Mouse (Mus musculus): ENCODE measurements around the gene Hps3. TPM values are rescaled to one million over a fixed set of nuclear protein-coding genes. Genes with fewer than 3 reads are reported as not detected.

The Hps3 gene
- polyA plus RNA-seq, 1 experiment from 2014 or later = 9.1 TPM

GRCm38 (mm10) chr3:20004422-20004821, 30.7 kb downstream of the Hps3 start:
- Histone ChIP-seq H3K9ac (no peak overlapping the region), H3K27me3 (no peaks in the 10 kb centered on the region), H3K36me3 (peaks cover 18% of the 10 kb centered on the region), H3K4me3 (no peak overlapping the region), H3K4me1 (replicated peaks) (no peaks in the 10 kb centered on the region), H3K4me2 (no peak overlapping the region), H3K9me3 (replicated peaks) (no peaks in the 10 kb centered on the region), H3K27ac (no peak overlapping the region)
- WGBS = 83% methylated on average over 8 of the region's 8 CpGs
- no peak for ATAC-seq (replicated peaks; ENCODE audit: insufficient number of reproducible peaks, insufficient read depth, low FRiP score, low read depth)

- H3K27me3 ChIP-seq = no peaks in the 10 kb centered on the region
- no peak for ATAC-seq (replicated peaks; ENCODE audit: insufficient number of reproducible peaks, insufficient read depth, low FRiP score, low read depth)
- peaks cover 17% of the 10 kb centered on the region for H3K36me3 ChIP-seq
- H3K4me2 ChIP-seq = no peak overlapping the region
- H3K9ac ChIP-seq = no peak overlapping the region
- H3K9me3 ChIP-seq (replicated peaks) = no peaks in the 10 kb centered on the region
- 72% methylated on average over 5 of the region's 5 CpGs for WGBS
- no peak overlapping the region for H3K4me3 ChIP-seq
- no peaks in the 10 kb centered on the region for H3K4me1 ChIP-seq (replicated peaks)
- H3K27ac ChIP-seq = no peak overlapping the region
These were observed 32.3 kb downstream of the Hps3 start for GRCm38 (mm10) chr3:20002786-20003185.

DNA sequence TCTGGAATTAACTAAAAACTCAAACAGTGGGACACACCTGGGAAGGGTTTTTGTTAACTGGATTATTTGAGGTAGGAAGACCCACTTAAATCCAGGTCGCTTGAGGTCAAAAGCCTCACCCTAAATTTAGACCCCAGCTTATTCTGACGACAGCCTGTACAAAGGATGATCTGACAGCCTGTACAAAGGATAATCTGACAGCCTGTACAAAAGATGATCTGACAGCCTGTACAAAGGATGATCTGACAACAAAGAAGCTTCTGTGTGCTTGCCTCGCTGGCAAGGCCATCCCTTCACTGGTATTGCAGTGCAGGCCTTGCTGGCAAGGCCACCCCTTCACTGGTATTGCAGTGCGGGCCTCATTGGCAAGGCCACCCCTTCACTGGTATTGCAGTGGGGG, 34.3 kb downstream of the Hps3 start:
- Histone ChIP-seq H3K27ac (no peak overlapping the region), H3K27me3 (no peaks in the 10 kb centered on the region), H3K9me3 (replicated peaks) (no peaks in the 10 kb centered on the region), H3K4me2 (no peak overlapping the region), H3K4me1 (replicated peaks) (no peaks in the 10 kb centered on the region), H3K4me3 (no peak overlapping the region), H3K36me3 (peaks cover 24% of the 10 kb centered on the region), H3K9ac (no peak overlapping the region)
- WGBS = 80% methylated on average over 4 of the region's 4 CpGs
- ATAC-seq (replicated peaks; ENCODE audit: insufficient number of reproducible peaks, insufficient read depth, low FRiP score, low read depth) = no peak

DNA sequence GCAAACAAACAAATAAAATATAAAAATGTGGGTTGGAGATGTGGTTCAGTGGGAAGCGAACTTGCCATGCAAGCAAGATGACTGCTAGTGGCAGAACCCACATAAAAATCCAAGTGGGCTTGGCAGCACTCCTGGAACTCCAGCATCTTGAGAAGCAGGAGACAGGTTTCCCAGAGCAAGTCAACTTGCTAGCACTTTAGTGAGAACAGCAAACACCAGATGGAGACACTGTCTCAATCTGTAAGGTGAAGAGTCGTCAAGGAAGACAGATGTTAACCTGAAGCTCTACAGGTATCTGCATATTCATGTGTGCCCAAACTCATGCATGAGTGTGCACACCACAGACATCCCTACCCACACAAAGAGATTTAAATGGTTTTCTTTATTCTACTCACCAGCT, 35.6 kb downstream of the Hps3 start:
- H3K36me3 ChIP-seq = peaks cover 24% of the 10 kb centered on the region
- H3K9ac ChIP-seq = no peak overlapping the region
- ATAC-seq (replicated peaks; ENCODE audit: insufficient number of reproducible peaks, insufficient read depth, low FRiP score, low read depth) = no peak
- WGBS = 87% methylated on average over 2 of the region's 2 CpGs
- no peaks in the 10 kb centered on the region for H3K9me3 ChIP-seq (replicated peaks)
- H3K27ac ChIP-seq = no peak overlapping the region
- no peak overlapping the region for H3K4me2 ChIP-seq
- H3K4me3 ChIP-seq = no peak overlapping the region
- no peaks in the 10 kb centered on the region for H3K27me3 ChIP-seq
- H3K4me1 ChIP-seq (replicated peaks) = no peaks in the 10 kb centered on the region

- H3K36me3 ChIP-seq = peaks cover 8% of the 10 kb centered on the region
- no peak overlapping the region for H3K4me3 ChIP-seq
- H3K27ac ChIP-seq = no peak overlapping the region
- no peaks in the 10 kb centered on the region for H3K9me3 ChIP-seq (replicated peaks)
- ATAC-seq (replicated peaks; ENCODE audit: insufficient number of reproducible peaks, insufficient read depth, low FRiP score, low read depth) = no peak
- H3K4me2 ChIP-seq = no peak overlapping the region
- no peaks in the 10 kb centered on the region for H3K4me1 ChIP-seq (replicated peaks)
- no peaks in the 10 kb centered on the region for H3K27me3 ChIP-seq
- WGBS = 74% methylated on average over 4 of the region's 4 CpGs
- no peak overlapping the region for H3K9ac ChIP-seq
These were observed 42.7 kb downstream of the Hps3 start for GRCm38 (mm10) chr3:19992388-19992787.

DNA sequence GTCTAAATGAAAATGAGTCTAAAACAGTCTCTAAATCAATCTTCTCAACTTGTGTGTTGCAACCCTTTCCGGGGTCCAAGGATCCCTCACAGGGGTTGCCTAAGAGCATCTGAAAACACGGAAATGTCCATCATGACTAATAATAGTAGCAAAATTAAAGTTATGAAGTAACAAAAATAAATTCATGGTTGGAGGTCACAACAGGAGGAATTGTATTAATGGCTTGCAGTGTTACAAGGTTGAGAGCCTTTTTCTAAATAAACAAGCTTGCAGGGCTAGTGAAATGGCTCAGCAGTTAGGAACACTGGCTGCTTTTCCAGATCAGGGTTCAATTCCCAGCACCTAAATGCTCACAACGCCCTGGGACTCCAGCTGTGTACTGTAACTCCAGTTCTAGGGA, 45.1 kb downstream of the Hps3 start:
- Histone ChIP-seq H3K4me3 (no peak overlapping the region), H3K9me3 (replicated peaks) (no peaks in the 10 kb centered on the region), H3K27ac (no peak overlapping the region), H3K9ac (no peak overlapping the region), H3K36me3 (no peaks in the 10 kb centered on the region), H3K27me3 (no peaks in the 10 kb centered on the region), H3K4me2 (no peak overlapping the region), H3K4me1 (replicated peaks) (no peaks in the 10 kb centered on the region)
- WGBS = 87% methylated on average over 3 of the region's 3 CpGs
- ATAC-seq (replicated peaks; ENCODE audit: insufficient number of reproducible peaks, insufficient read depth, low FRiP score, low read depth) = no peak

DNA sequence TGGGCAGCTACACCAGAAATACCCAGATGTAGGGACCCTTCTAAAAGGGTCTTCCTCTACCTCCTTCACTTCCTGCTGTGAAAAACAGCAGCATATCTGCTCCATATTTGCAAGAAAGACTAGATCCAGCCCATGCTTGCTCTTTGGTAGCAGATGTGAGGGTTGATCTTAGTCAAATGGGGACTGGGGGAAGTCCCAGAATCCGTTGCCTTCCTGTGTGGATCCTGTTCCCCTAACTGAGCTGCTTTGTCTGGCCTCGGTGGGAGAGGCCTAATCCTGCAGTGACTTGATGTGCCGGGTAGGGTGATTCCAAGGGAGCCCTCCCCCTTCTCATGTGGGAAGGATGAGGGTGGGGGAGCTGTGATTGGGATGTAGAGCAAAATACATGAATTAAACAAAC, 49.0 kb downstream of the Hps3 start:
- no peaks in the 10 kb centered on the region for H3K27me3 ChIP-seq
- H3K27ac ChIP-seq = no peak overlapping the region
- ATAC-seq (replicated peaks; ENCODE audit: insufficient number of reproducible peaks, insufficient read depth, low FRiP score, low read depth) = no peak
- no peak overlapping the region for H3K4me3 ChIP-seq
- WGBS = 38% methylated on average over 3 of the region's 3 CpGs
- no peaks in the 10 kb centered on the region for H3K4me1 ChIP-seq (replicated peaks)
- no peaks in the 10 kb centered on the region for H3K36me3 ChIP-seq
- H3K9me3 ChIP-seq (replicated peaks) = no peaks in the 10 kb centered on the region
- no peak overlapping the region for H3K9ac ChIP-seq
- no peak overlapping the region for H3K4me2 ChIP-seq

GRCm38 (mm10) chr3:19982846-19983245, 52.3 kb downstream of the Hps3 start:
- no peak overlapping the region for H3K27ac ChIP-seq

DNA sequence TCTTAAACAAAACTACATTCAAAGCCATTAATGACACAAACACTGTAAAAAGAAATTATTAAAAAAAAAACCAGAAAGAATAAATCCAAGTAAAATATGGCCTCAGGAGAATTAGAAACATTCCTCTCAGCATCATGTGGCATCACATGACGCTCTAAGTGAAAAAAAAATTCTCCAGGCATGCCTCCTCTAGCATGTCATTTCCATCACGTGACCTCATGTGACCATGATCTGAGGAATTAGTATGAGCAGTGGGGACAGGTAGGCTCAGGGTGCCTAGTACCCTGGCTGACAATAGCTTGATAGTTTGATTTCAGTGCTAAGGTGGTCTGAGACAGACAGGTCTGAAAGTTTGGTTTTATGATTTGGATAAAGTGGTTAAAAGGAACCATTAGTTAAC, 54.0 kb downstream of the Hps3 start:
- no peak for ATAC-seq (replicated peaks; ENCODE audit: insufficient number of reproducible peaks, insufficient read depth, low FRiP score, low read depth)
- 76% methylated on average over 2 of the region's 2 CpGs for WGBS
- H3K4me3 ChIP-seq = no peak overlapping the region
- H3K27me3 ChIP-seq = no peaks in the 10 kb centered on the region
- H3K4me1 ChIP-seq (replicated peaks) = no peaks in the 10 kb centered on the region
- no peak overlapping the region for H3K9ac ChIP-seq
- no peak overlapping the region for H3K27ac ChIP-seq
- H3K36me3 ChIP-seq = no peaks in the 10 kb centered on the region
- no peak overlapping the region for H3K4me2 ChIP-seq
- no peaks in the 10 kb centered on the region for H3K9me3 ChIP-seq (replicated peaks)

More at GRCm38 (mm10) chr3:19982846-19983245, 52.3 kb downstream of the Hps3 start:
- H3K27me3 ChIP-seq = no peaks in the 10 kb centered on the region
- H3K9me3 ChIP-seq (replicated peaks) = no peaks in the 10 kb centered on the region
- H3K4me1 ChIP-seq (replicated peaks) = no peaks in the 10 kb centered on the region
- no peak overlapping the region for H3K9ac ChIP-seq
- no peak for ATAC-seq (replicated peaks; ENCODE audit: insufficient number of reproducible peaks, insufficient read depth, low FRiP score, low read depth)
- H3K4me2 ChIP-seq = no peak overlapping the region
- no peak overlapping the region for H3K4me3 ChIP-seq
- H3K36me3 ChIP-seq = no peaks in the 10 kb centered on the region

GRCm38 (mm10) chr3:19978474-19978873, 56.6 kb downstream of the Hps3 start:
- H3K9me3 ChIP-seq (replicated peaks) = no peaks in the 10 kb centered on the region
- H3K4me2 ChIP-seq = no peak overlapping the region
- H3K9ac ChIP-seq = no peak overlapping the region
- ATAC-seq (replicated peaks; ENCODE audit: insufficient number of reproducible peaks, insufficient read depth, low FRiP score, low read depth) = no peak
- 48% methylated on average over 4 of the region's 4 CpGs for WGBS
- no peaks in the 10 kb centered on the region for H3K27me3 ChIP-seq
- no peak overlapping the region for H3K27ac ChIP-seq
- no peak overlapping the region for H3K4me3 ChIP-seq
- H3K36me3 ChIP-seq = no peaks in the 10 kb centered on the region
- H3K4me1 ChIP-seq (replicated peaks) = no peaks in the 10 kb centered on the region

DNA sequence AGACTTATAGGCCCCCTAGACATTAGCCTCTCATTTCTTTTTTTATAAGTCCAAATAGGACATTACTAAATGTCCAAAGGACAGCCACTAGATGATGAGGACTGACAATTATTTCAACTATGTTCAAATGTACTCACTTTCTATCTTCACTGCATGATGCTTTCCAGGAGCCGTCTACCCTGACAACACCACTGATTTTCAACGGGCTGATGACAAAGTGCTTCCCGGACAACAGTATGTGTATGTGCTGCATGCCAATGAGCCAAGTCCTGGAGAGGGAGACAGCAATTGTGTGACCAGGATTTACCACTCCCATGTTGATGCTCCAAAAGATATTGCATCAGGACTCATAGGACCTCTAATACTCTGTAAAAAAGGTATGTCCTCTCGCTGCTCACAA, 69.0 kb downstream of the Hps3 start:
- no peaks in the 10 kb centered on the region for H3K27me3 ChIP-seq
- H3K9me3 ChIP-seq (replicated peaks) = no peaks in the 10 kb centered on the region
- H3K4me3 ChIP-seq = no peak overlapping the region
- WGBS = 38% methylated on average over 4 of the region's 4 CpGs
- peaks cover 16% of the 10 kb centered on the region for H3K4me1 ChIP-seq (replicated peaks)
- no peak overlapping the region for H3K4me2 ChIP-seq
- ATAC-seq (replicated peaks; ENCODE audit: insufficient number of reproducible peaks, insufficient read depth, low FRiP score, low read depth) = no peak
- H3K36me3 ChIP-seq = no peaks in the 10 kb centered on the region
- no peak overlapping the region for H3K27ac ChIP-seq
- no peak overlapping the region for H3K9ac ChIP-seq

DNA sequence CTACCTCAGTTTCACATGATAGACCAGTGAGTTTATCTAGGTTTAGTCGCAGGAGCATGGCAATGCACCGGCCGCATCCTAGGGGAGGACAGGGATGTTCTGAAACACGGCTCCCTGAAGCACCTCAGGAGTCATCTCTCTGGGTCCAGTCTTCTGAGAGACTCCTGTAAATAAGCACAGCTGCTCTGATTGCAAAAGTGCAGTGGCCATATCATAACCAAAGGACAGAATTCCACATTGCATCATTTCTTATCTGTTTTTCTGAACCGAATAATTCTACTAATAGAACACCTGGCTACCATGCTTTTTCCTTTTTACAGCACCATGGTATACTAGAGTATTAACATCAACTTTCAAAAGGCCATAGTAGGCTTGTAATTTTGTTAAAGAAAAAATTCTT, 69.9 kb downstream of the Hps3 start:
- no peak overlapping the region for H3K4me2 ChIP-seq
- WGBS = 59% methylated on average over 5 of the region's 5 CpGs
- peak overlapping the region; percentile 73 for H3K27ac ChIP-seq

More for the DNA sequence above, 69.9 kb downstream of the Hps3 start:
- Histone ChIP-seq H3K36me3 (no peaks in the 10 kb centered on the region), H3K4me1 (replicated peaks) (peaks cover 18% of the 10 kb centered on the region), H3K27me3 (no peaks in the 10 kb centered on the region), H3K4me3 (no peak overlapping the region), H3K9ac (no peak overlapping the region), H3K9me3 (replicated peaks) (no peaks in the 10 kb centered on the region)
- no peak for ATAC-seq (replicated peaks; ENCODE audit: insufficient number of reproducible peaks, insufficient read depth, low FRiP score, low read depth)

All from heart, embryonic 15.5 days (tissue).